Comparison of ENCODE assay signal across 8 mouse cellular contexts in genomic region chr13:83715308-83715785, GRCm38 (mm10).
DNase-seq lines count a peak whose midpoint lies in the region; ATAC-seq and TF ChIP-seq lines count a peak whose summit lies in the region.

No protein-coding gene starts in this region.

- H3K27ac ChIP-seq in kidney, postnatal 0 days = no peak overlapping the region
- H3K27ac ChIP-seq in embryonic facial prominence, embryonic 14.5 days (replicated peaks; ENCODE audit: low read depth, low read length) = no peak overlapping the region
- H3K27ac ChIP-seq in intestine, embryonic 16.5 days (ENCODE audit: low read length) = no peak overlapping the region
- H3K27ac ChIP-seq in neural tube, embryonic 14.5 days (ENCODE audit: low read depth, low read length) = peak overlapping the region; percentile 100

- intact Hi-C loops in left cerebral cortex, postnatal 36 days (cut with DNase I) = loop anchor here (5.0 to 10.0 kb wide), 4 partner anchors 53 to 1931 kb away; partner anchors contain the start of gene Cetn3

- no peaks in the 10 kb centered on the region for H3K9me3 ChIP-seq in kidney, postnatal 0 days (replicated peaks; ENCODE audit: low read length)
- no peaks in the 10 kb centered on the region for H3K9me3 ChIP-seq in embryonic facial prominence, embryonic 14.5 days (ENCODE audit: control insufficient read depth, low read length)
- H3K9me3 ChIP-seq in intestine, embryonic 16.5 days (ENCODE audit: control insufficient read depth, low read length) = no peaks in the 10 kb centered on the region
- H3K9me3 ChIP-seq in neural tube, embryonic 14.5 days (ENCODE audit: control insufficient read depth, low read length) = no peaks in the 10 kb centered on the region

- 0 out of 2 replicates have a peak, but pooled peaks cover 2% of the 10 kb centered on the region for H3K4me1 ChIP-seq in kidney, postnatal 0 days (replicated peaks; ENCODE audit: insufficient read depth, low read length)
- H3K4me1 ChIP-seq in embryonic facial prominence, embryonic 14.5 days (ENCODE audit: control insufficient read depth, insufficient read depth, low read length) = no peaks in the 10 kb centered on the region
- no peaks in the 10 kb centered on the region for H3K4me1 ChIP-seq in intestine, embryonic 16.5 days (ENCODE audit: control insufficient read depth, insufficient read depth, low read length)
- H3K4me1 ChIP-seq in neural tube, embryonic 14.5 days (ENCODE audit: control insufficient read depth, insufficient read depth, low read length) = peaks cover 9% of the 10 kb centered on the region; the same call in 1 of the 2 replicates

- no peaks in the 10 kb centered on the region for H3K36me3 ChIP-seq in kidney, postnatal 0 days (ENCODE audit: insufficient read depth, low read length)
- H3K36me3 ChIP-seq in embryonic facial prominence, embryonic 14.5 days (ENCODE audit: control insufficient read depth, insufficient read depth, low read length) = no peaks in the 10 kb centered on the region
- H3K36me3 ChIP-seq in intestine, embryonic 16.5 days (ENCODE audit: control insufficient read depth, insufficient read depth, low read length) = no peaks in the 10 kb centered on the region
- H3K36me3 ChIP-seq in neural tube, embryonic 14.5 days (ENCODE audit: control insufficient read depth, insufficient read depth, low read length) = no peaks in the 10 kb centered on the region

- TF ChIP-seq CTCF in kidney, postnatal 0 days (IDR thresholded peaks at IDR 0.05; ENCODE audit: low read depth) = no peak

- peak overlapping the region; percentile 36 for H3K4me2 ChIP-seq in kidney, postnatal 0 days (ENCODE audit: low read length)
- peak overlapping the region; percentile 37 for H3K4me2 ChIP-seq in embryonic facial prominence, embryonic 14.5 days (ENCODE audit: low read depth, low read length)
- H3K4me2 ChIP-seq in intestine, embryonic 16.5 days (ENCODE audit: low read depth, low read length) = no peak overlapping the region
- H3K4me2 ChIP-seq in neural tube, embryonic 14.5 days (ENCODE audit: low read depth, low read length) = peak overlapping the region; percentile 81

- WGBS in kidney, postnatal 0 days = 2% methylated on average over 14 of the region's 14 CpGs
- WGBS in embryonic facial prominence, embryonic 14.5 days = under 1% methylated on average over 14 of the region's 14 CpGs
- 6% methylated on average over 14 of the region's 14 CpGs for WGBS in intestine, embryonic 16.5 days
- 2% methylated on average over 14 of the region's 14 CpGs for WGBS in neural tube, embryonic 14.5 days

- H3K4me3 ChIP-seq in kidney, postnatal 0 days (replicated peaks; ENCODE audit: low read depth, low read length) = 0 out of 2 replicates have a peak overlapping the region, but pooled peaks have one; percentile 1
- H3K4me3 ChIP-seq in embryonic facial prominence, embryonic 14.5 days (ENCODE audit: low read depth, low read length) = peak overlapping the region; percentile 21
- H3K4me3 ChIP-seq in intestine, embryonic 16.5 days (ENCODE audit: low read length) = no peak overlapping the region
- peak overlapping the region; percentile 90 for H3K4me3 ChIP-seq in neural tube, embryonic 14.5 days (ENCODE audit: low read depth, low read length)

- ATAC-seq in kidney, postnatal 0 days (replicated peaks; ENCODE audit: low FRiP score, low read depth) = peak; percentile 9; the same call in 1 of the 2 replicates
- ATAC-seq in embryonic facial prominence, embryonic 14.5 days (ENCODE audit: low read depth) = peak; percentile 7; the same call in 1 of the 2 replicates
- peak; percentile 41; the same call in 1 of the 2 replicates for ATAC-seq in intestine, embryonic 16.5 days
- ATAC-seq in neural tube, embryonic 14.5 days (ENCODE audit: low read depth) = peak; percentile 21

- H3K9ac ChIP-seq in kidney, postnatal 0 days (ENCODE audit: low read depth, low read length) = no peak overlapping the region
- H3K9ac ChIP-seq in embryonic facial prominence, embryonic 14.5 days (ENCODE audit: low read depth, low read length) = no peak overlapping the region
- no peak overlapping the region for H3K9ac ChIP-seq in intestine, embryonic 16.5 days (ENCODE audit: low read depth, low read length)
- H3K9ac ChIP-seq in neural tube, embryonic 14.5 days (replicated peaks; ENCODE audit: low read depth, low read length) = peak overlapping the region; percentile 100

- DNase-seq in kidney, postnatal 0 days (ENCODE audit: low spot score) = no peak
- no peak for DNase-seq in kidney, postnatal 36 days
- no peak for DNase-seq in embryonic facial prominence, embryonic 14.5 days (ENCODE audit: low spot score)
- DNase-seq in left cerebral cortex, postnatal 36 days (ENCODE audit: low spot score in 2 of 2) = no peak
- DNase-seq in frontal cortex, postnatal 36 days (ENCODE audit: low spot score in 2 of 2) = no peak
- no peak for DNase-seq in frontal cortex, postnatal 14 days (ENCODE audit: low spot score in 2 of 2)

- H3K27me3 ChIP-seq in kidney, postnatal 0 days (ENCODE audit: insufficient read depth, low read length) = peaks cover 90% of the 10 kb centered on the region
- peaks cover 90% of the 10 kb centered on the region for H3K27me3 ChIP-seq in embryonic facial prominence, embryonic 14.5 days (replicated peaks; ENCODE audit: control insufficient read depth, insufficient read depth, low read length)
- peaks cover 63% of the 10 kb centered on the region for H3K27me3 ChIP-seq in intestine, embryonic 16.5 days (replicated peaks; ENCODE audit: control insufficient read depth, insufficient read depth, low read length)
- H3K27me3 ChIP-seq in neural tube, embryonic 14.5 days (ENCODE audit: control insufficient read depth, insufficient read depth, low read length) = 0 out of 2 replicates have a peak, but pooled peaks cover 2% of the 10 kb centered on the region
